Mouse (Mus musculus) liver, embryonic 11.5 days (tissue): ENCODE measurements around the gene Coq5. TPM values are rescaled to one million over a fixed set of nuclear protein-coding genes. Genes with fewer than 3 reads are reported as not detected.
A peak's percentile ranks its signal among the peaks of the same experiment; 100 is the strongest.
"Not testable (repeated sequence)": the region's sequence is repeated elsewhere in the genome, so short reads cannot be mapped to it uniquely, and the experiment has no call there.

ENCODE experiments used
- ATAC-seq: fragments of 200-750 bp; cut with Nextera tagmentation; replicated peaks from 2 replicates; pipeline ENCODE4 v1.8.0; 2017; ENCODE audit warnings: moderate number of reproducible peaks, mild to moderate bottlenecking, moderate TSS enrichment, moderate library complexity; ENCODE audit not compliant: low FRiP score
- DNase-seq: peaks from one replicate; pipeline ENCODE4 v3.0.0-alpha.2; 2017; ENCODE audit warnings: low spot score
- H3K27ac ChIP-seq: fragments of 300-500 bp; sonication (generic); 2 replicates; pipeline ENCODE4 v1.5.1; 2014; ENCODE audit warnings: mild to moderate bottlenecking, low read depth, low read length, control low read depth
- H3K27me3 ChIP-seq: fragments of 300-500 bp; sonication (generic); replicated peaks from 2 replicates; pipeline ENCODE4 v1.6.1; 2014; ENCODE audit warnings: low read length, mixed read lengths; ENCODE audit not compliant: control insufficient read depth, insufficient read depth
- H3K36me3 ChIP-seq: fragments of 300-500 bp; sonication (generic); 2 replicates; pipeline ENCODE4 v1.6.1; 2014; ENCODE audit warnings: mild to moderate bottlenecking, low read length, moderate library complexity, mixed read lengths; ENCODE audit not compliant: control insufficient read depth, insufficient read depth
- H3K4me1 ChIP-seq: fragments of 300-500 bp; sonication (generic); replicated peaks from 2 replicates; pipeline ENCODE4 v1.6.1; 2014; ENCODE audit warnings: low read length, mixed read lengths; ENCODE audit not compliant: control insufficient read depth, insufficient read depth
- H3K4me2 ChIP-seq: fragments of 300-500 bp; sonication (generic); 2 replicates; pipeline ENCODE4 v1.6.1; 2014; ENCODE audit warnings: mild to moderate bottlenecking, control low read depth, moderate library complexity
- H3K4me3 ChIP-seq: fragments of 300-500 bp; sonication (generic); 2 replicates; pipeline ENCODE4 v1.5.1; 2014; ENCODE audit warnings: low read depth, low read length, control low read depth
- H3K9ac ChIP-seq: fragments of 300-500 bp; sonication (generic); 2 replicates; pipeline ENCODE4 v1.6.1; 2014; ENCODE audit warnings: low read depth, low read length, control low read depth
- H3K9me3 ChIP-seq: fragments of 300-500 bp; sonication (generic); 2 replicates; pipeline ENCODE4 v1.6.1; 2016; ENCODE audit warnings: low read length, inconsistent platforms, mixed read lengths; ENCODE audit not compliant: control insufficient read depth
- WGBS: fragments of 180-500 bp; shearing (Covaris S2); extraction: QIAGEN DNeasy Blood & Tissue Kit; methylation state at CpG from one replicate; pipeline ENCODE4 v1.1.7; 2014; 5-methylcytosine and 5-hydroxymethylcytosine counted together
- polyA plus RNA-seq: library from polyadenylated mRNA; unstranded; fragments of >200 nt; fragmentation: Nextera tagmentation; extraction: Ambion mirVana; gene quantifications from 2 replicates; pipeline ENCODE4 v1.2.1, GENCODE M21; 2014

Gene Coq5
- polyA plus RNA-seq, 1 experiment from 2014 or later, result 67.9 TPM

- no peak overlapping the region for H3K4me3 ChIP-seq
- no peak overlapping the region for H3K9ac ChIP-seq
- DNase-seq (no peak), ATAC-seq (no peak; the same call in 1 of the 2 replicates)
- 80% methylated on average over 3 of the region's 3 CpGs for WGBS
- no peak overlapping the region for H3K27ac ChIP-seq
- H3K9me3 ChIP-seq, result no peaks in the 10 kb centered on the region
- no peaks in the 10 kb centered on the region for H3K27me3 ChIP-seq
- no peak overlapping the region for H3K4me2 ChIP-seq
- peaks cover 6% of the 10 kb centered on the region for H3K4me1 ChIP-seq
- peaks cover 17% of the 10 kb centered on the region for H3K36me3 ChIP-seq
Observed at GRCm38 (mm10) chr5:115284735-115285134, 5.3 kb downstream of the Coq5 start.

- H3K36me3 ChIP-seq, result peaks cover 35% of the 10 kb centered on the region
Observed at GRCm38 (mm10) chr5:115294173-115294572, 14.7 kb downstream of the Coq5 start.

GRCm38 (mm10) chr5:115296347-115296746, 16.9 kb downstream of the Coq5 start:
- H3K9me3 ChIP-seq, result no peaks in the 10 kb centered on the region
- no peak for DNase-seq
- peaks cover 29% of the 10 kb centered on the region for H3K36me3 ChIP-seq
- peak overlapping the region; percentile 32 for H3K27ac ChIP-seq
- H3K4me3 ChIP-seq, result no peak overlapping the region
- ATAC-seq, result no peak
- H3K4me1 ChIP-seq, result peaks cover 31% of the 10 kb centered on the region
- 0 out of 2 replicates have a peak overlapping the region, but pooled peaks have one; percentile 22 for H3K9ac ChIP-seq
- H3K27me3 ChIP-seq, result no peaks in the 10 kb centered on the region
- peak overlapping the region; percentile 31 for H3K4me2 ChIP-seq
- WGBS, result 72% methylated on average over 10 of the region's 10 CpGs

More at GRCm38 (mm10) chr5:115294173-115294572, 14.7 kb downstream of the Coq5 start:
- Histone ChIP-seq H3K4me3 (no peak overlapping the region), H3K4me1 (peaks cover 25% of the 10 kb centered on the region), H3K27ac (no peak overlapping the region), H3K27me3 (no peaks in the 10 kb centered on the region), H3K9ac (no peak overlapping the region), H3K9me3 (no peaks in the 10 kb centered on the region), H3K4me2 (no peak overlapping the region)
- ATAC-seq (no peak), DNase-seq (no peak)
- 90% methylated on average over 8 of the region's 8 CpGs for WGBS

- Histone ChIP-seq H3K4me3 (peak overlapping the region; percentile 92), H3K4me1 (peaks cover 39% of the 10 kb centered on the region), H3K9me3 (no peaks in the 10 kb centered on the region), H3K4me2 (peak overlapping the region; percentile 77), H3K9ac (peak overlapping the region; percentile 91), H3K27me3 (no peaks in the 10 kb centered on the region), H3K27ac (peak overlapping the region; percentile 89), H3K36me3 (peaks cover 19% of the 10 kb centered on the region)
- under 1% methylated on average over 46 of the region's 46 CpGs for WGBS
- ATAC-seq (no peak), DNase-seq (peak; percentile 65)
Observed at GRCm38 (mm10) chr5:115300035-115300744, 20.7 kb downstream of the Coq5 start.

- WGBS, result under 1% methylated on average over 66 of the region's 66 CpGs
- peak; percentile 100 for DNase-seq
- no peaks in the 10 kb centered on the region for H3K27me3 ChIP-seq
- H3K27ac ChIP-seq, result peak within 1 kb of the TSS; percentile 89
- ATAC-seq, result peak; percentile 96
- H3K4me2 ChIP-seq, result peak within 1 kb of the TSS; percentile 94
- H3K4me1 ChIP-seq, result peaks cover 38% of the 10 kb centered on the region
- peak within 1 kb of the TSS; percentile 92 for H3K4me3 ChIP-seq
- H3K9me3 ChIP-seq, result no peaks in the 10 kb centered on the region
- H3K36me3 ChIP-seq, result peaks cover 18% of the 10 kb centered on the region
- peak within 1 kb of the TSS; percentile 91 for H3K9ac ChIP-seq
Observed at GRCm38 (mm10) chr5:115300792-115301614, 21.5 kb downstream of the Coq5 start, which contains the start of gene Dynll1. Gene Dynll1 (minus strand): TSS chr5:115300999.

GRCm38 (mm10) chr5:115301615-115302014, 22.1 kb downstream of the Coq5 start:
- Histone ChIP-seq H3K4me3 (peak overlapping the region; percentile 92), H3K4me1 (peaks cover 32% of the 10 kb centered on the region), H3K27ac (peak overlapping the region; percentile 81), H3K27me3 (no peaks in the 10 kb centered on the region), H3K9ac (peak overlapping the region; percentile 78), H3K4me2 (peak overlapping the region; percentile 94), H3K36me3 (peaks cover 13% of the 10 kb centered on the region), H3K9me3 (no peaks in the 10 kb centered on the region)
- DNase-seq (no peak), ATAC-seq (no peak)
- 33% methylated on average over 13 of the region's 13 CpGs for WGBS

GRCm38 (mm10) chr5:115302190-115302589, 22.7 kb downstream of the Coq5 start:
- H3K27ac ChIP-seq, DNase-seq, H3K4me3 ChIP-seq, H3K27me3 ChIP-seq, ATAC-seq, H3K9ac ChIP-seq, H3K9me3 ChIP-seq, H3K36me3 ChIP-seq: not testable (repeated sequence)
- 75% methylated on average over 5 of the region's 7 CpGs for WGBS
- peaks cover 27% of the 10 kb centered on the region for H3K4me1 ChIP-seq
- H3K4me2 ChIP-seq, result peak overlapping the region; percentile 94; the same call in 1 of the 2 replicates

- no peak for DNase-seq
- 0 out of 2 replicates have a peak overlapping the region, but pooled peaks have one; percentile 17 for H3K9ac ChIP-seq
- peak; percentile 77 for ATAC-seq
- H3K4me3 ChIP-seq, result no peak overlapping the region
- no peaks in the 10 kb centered on the region for H3K27me3 ChIP-seq
- no peaks in the 10 kb centered on the region for H3K9me3 ChIP-seq
- peak overlapping the region; percentile 46 for H3K4me2 ChIP-seq
- no peaks in the 10 kb centered on the region for H3K36me3 ChIP-seq
- 53% methylated on average over 4 of the region's 4 CpGs for WGBS
- H3K27ac ChIP-seq, result peak overlapping the region; percentile 53
- peaks cover 30% of the 10 kb centered on the region for H3K4me1 ChIP-seq
Observed at GRCm38 (mm10) chr5:115312354-115312753, 32.9 kb downstream of the Coq5 start.
